Mouse (Mus musculus): ENCODE measurements around the gene Rnf212b. TPM values are rescaled to one million over a fixed set of nuclear protein-coding genes. Genes with fewer than 3 reads are reported as not detected.

Gene Rnf212b
- total RNA-seq, 1 experiment from 2014 or later: not detected

DNA sequence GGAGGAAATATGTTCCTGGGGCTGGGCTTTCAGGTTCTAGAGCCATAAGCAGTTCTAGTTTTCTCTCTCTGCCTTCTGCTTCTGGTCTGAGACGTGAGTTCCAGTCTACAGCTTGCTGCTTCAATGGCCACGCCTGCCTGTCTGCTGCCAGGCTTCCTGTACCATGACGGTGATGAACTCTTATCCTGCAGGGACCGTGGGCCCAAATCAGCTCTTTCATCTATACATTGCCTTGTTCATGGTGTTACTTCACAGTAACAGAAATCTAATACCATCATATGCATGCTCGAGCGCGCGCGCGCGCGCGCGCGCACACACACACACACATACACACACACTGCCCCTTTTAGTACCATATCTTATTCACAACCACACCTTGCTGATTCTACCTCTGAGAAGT, 17.2 kb upstream of the Rnf212b start:
- no peak for DNase-seq

DNA sequence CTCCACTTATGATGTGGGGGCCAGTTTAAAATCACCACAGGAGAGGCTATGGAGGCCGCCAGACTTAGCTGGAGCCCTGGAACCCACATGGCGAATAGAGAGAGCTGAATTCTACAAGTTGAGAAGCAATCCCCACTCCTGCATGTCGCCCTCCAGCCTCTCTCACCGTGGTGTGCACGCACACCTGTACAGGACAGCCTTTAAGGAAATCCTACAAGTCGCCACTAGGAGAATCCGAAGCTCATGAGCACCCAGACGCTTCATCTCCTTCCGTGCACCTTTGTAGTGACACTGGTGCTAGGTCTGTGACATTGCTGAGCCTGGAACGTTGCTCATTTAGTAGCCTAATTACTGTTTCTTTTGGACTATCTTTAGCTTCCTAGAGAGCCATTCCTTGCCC, 14.3 kb upstream of the Rnf212b start:
- DNase-seq: no peak

DNA sequence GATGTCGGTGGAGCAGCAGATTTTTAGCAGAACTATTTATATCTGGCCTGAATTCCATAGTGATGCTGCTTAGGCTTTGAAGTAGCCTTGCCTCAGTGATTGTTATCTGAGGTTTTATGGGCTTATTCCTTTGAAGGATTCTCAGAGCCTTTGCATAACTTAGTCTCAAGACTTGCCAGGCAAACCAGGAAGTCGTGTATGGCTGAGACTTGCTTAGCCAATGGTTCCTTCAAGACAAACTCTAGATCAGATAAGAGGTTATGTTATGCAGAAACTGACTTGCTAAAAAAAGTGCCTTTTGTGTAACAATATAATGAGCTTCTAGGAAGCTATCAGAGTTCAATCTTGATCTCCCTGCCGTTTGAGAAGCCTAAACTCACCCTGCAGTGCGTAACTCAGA, 11.5 kb upstream of the Rnf212b start:
- no peak for DNase-seq

DNA sequence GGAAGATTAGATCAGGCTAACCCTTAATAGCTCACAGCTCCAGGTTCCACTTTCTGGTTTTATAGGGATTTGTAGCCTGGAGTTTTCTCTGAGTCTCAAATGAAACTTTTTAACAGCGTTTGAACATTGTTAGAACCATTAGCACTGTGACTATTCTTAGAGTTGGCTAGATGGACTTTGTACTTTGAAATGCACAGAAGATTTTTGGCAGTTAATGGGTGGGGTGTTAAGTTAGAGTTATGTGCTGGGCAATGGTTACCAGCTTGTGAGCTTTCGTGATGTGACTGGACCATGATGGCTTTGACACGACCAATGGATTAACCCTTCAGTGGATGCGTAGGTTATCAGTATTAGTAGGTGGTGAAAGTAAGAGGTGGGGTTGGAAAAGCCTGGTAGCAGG, 7.8 kb upstream of the Rnf212b start:
- DNase-seq: no peak

DNA sequence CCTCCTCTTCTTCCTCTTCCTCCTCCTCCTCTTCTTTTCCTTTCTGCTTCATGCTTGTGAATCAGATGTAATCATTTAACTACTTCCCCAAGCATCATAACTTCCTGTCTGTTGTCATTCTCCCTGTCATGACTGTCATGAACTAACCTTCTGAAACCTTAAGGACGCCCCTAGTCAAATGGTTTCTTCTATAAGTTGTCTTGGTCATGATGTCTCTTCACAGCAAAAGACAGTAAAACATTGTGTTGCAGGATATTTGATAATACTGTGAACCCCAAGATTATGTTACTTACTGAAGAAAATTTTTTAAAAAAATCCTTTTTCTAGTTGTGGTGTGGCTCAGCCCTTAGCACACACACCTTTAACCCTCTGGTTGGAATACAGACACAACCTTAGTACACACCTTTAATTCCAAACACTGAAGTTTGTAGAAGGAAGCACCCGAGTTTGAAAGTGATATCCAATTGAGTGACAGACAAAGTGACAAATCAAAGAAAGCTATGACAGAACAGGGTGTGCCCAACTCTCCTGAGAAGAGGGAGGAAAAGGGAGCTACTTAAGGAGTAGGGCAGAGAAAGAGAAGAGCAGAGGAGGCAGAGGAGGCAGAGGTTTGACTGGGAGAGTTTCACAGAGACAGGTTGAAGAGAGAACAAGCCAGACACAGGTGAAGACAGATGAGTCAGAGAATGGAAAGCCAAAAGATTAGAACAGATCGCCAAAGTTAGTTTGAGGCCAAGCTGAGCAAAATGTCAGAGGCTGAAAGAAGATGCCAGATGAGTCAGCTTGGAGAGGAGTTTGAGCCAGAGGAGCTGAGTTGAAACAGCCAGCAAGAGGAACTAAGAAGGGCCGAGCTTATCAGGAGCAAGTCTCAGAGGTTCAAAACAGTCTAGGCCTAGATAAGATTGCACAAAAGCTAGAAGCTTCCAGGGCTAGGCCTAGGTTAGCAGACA, 4.9 kb upstream of the Rnf212b start:
- DNase-seq: peak; percentile 23

DNA sequence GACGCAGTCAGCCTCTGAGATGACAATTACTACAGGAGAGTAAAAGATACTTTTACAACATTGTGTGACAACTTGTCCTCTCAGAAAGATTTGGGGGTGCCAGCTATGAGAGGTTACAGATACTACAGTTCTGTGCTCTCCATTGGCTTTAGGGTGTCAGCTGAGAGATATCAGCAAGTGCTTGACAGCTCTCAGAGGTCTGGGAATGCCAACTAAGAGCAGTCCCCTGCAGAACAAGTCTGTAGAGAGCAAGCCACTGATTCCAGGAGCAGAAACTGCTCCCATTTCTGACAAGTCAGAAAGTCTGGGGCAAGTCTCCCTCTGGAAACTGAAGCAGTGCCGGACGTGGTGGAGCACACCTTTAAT, 4.3 kb upstream of the Rnf212b start:
- no peak for DNase-seq

DNA sequence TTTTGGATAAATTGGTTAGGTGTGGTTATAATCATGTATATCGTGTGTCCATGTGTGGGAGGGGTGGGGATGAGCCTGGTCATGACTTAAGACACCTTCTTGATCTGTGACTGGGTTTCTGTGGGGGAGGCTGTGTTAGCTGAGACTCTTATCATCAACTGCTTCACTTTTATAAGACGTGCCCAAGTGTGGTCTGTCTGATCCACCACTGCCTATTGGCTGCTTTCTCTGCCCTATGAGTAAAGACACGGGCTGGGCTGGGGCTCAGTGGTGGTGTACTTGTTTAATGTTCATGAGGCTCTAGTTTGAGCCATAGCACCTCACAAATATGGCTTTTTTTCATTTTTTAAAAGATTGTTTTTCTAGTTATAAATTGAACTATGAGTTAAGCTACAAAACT, 1.8 kb downstream of the Rnf212b start:
- no peak for DNase-seq

DNA sequence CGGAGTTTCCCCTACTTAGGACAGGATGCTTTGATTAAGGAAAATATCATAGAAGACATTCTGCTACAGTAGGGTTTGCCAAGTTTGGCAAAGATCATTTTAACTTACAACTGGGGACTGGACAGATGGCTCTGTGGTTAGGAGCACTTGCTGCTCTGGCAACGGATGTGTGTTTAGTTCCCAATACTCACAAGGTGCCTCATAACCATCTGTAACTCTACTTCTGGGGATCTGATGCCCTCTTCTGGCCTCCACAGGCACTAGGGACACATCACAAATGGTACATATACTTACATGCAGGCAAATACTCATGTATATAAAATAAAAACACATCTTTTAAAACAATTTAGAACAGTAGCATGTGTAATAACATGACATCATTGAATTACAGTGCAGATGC, 3.9 kb downstream of the Rnf212b start:
- DNase-seq: peak; percentile 56

DNA sequence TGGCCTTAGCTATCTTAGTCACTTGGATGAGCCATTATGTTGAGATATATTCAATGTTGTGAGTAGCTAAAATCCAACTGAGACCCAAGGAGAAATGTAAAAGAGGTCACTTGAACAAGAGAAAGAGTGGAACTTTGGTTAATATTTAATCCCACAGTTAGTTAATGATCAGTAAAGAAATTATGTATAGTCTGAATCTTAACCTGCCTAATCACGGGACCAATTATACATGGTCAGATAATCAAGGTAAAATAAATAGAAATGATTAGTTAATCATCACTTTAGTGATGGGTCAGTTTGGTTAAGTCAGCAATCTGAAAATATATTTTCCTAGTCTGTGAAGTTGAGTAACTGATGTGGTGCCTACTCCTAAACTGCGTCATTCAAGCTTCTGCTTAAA, 8.4 kb downstream of the Rnf212b start:
- no peak for DNase-seq

DNA sequence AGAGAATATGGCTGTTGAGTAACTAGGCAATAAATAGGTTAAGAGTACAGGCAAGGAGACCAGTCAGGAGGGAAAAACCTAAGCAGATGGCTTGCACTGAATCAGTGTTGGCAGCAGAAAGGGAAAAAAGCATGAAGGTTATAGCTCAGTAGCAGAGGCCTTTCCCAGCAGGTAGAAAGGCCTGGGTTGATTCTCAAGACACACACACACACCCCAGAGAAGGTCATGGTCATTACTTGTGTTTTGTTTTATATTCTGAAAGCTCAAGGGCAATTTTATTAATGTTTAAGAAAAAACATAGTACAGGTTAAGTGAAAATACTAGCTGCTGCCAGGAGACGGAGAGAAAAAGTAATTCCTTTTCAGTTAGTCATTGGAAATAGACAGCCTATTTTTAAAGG, 9.8 kb downstream of the Rnf212b start:
- DNase-seq: no peak

DNA sequence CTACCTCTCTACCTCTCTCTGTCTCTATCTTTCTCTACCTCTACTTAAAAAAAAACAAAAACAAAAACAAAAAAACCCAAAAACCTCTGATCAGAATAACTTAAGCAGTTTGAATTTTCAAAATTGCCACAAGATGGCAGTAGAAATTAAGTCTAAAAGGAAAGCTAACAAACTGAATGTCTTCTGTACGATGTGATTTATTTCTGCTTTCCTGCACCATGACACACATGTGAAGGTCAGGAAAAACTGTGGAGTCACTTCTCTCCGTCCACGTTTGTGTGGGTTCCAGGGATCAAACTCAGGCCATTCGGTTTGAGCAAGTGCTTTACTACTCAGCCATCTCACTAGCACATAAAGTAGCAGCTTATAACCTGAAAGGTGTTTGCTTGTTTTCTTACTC, 29.5 kb downstream of the Rnf212b start:
- DNase-seq: peak; percentile 60

DNA sequence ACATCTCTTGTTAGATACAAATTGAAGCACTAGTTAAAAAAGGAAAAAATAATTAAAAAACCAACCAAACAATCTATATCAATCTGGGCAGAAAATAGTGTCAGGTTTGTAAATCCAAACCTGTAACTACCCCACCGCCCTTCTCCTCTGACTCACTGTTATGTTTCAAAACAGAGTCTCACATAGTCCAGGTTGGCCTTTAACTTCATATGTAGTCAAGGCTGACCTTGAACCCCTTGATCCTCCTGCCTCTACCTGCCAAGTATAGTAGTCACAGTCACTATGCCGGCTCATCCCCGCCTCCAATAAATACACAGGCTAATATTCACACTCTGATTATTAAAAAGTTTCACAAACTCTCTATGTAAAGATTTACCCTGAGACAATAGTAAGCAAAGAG, 41.8 kb downstream of the Rnf212b start:
- DNase-seq: no peak

DNA sequence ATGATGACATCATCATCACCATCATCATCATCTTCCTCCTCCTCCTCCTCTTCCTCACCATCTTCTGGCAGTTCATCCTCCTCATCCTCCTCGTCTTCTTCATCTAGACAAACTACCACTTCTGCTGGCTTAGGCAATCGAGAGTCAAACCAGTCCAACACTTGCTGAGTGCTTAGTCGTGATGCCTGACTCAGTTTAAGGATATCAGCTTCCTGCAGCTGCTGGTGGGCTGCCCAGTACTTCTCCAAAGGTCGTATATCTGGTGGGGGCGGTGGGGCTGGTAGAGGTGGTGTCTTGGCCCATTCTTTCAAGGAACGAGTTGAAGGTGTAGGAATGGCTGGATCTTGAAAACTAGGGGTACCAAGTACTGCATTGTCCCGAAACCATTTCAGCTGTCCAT, 42.8 kb downstream of the Rnf212b start:
- DNase-seq: no peak

DNA sequence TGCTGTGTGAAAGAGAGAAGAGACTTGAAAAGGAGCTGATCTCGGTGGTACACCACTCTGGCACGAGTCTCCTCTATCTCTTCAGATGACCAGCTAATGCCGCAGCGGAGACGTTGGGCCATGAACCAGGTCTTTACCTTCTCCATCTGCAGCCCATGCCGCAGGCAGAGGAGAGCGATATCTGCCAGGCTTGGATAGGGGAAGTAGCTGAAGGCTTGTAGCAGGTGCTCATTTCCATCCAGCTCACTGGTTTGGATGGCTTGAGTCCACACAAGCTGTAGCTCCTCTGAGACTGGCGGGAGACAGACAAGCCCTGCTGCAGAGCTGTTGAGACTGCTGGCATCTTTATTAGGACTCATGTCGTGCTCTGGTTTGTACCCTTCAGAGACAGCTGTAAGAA, 44.0 kb downstream of the Rnf212b start:
- no peak for DNase-seq

DNA sequence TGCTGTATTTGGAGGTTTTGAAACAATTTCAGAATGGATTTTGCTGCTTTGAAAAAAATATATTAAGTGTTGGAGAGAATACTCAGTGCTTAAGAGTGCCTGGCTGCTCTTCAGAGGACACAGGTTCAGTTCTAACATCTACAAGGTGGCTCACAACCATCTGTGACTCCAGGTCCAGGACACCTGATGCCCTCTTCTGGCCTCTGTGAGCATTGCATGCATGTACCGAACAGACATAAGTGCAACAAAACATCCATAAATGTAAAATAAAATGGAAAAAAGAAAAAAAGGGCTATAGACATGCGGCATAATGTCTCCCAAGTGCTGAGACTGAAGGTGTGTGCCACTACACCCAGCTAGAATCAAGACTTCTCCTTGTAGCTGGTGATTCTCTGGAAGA, 46.6 kb downstream of the Rnf212b start:
- peak; percentile 75 for DNase-seq

DNA sequence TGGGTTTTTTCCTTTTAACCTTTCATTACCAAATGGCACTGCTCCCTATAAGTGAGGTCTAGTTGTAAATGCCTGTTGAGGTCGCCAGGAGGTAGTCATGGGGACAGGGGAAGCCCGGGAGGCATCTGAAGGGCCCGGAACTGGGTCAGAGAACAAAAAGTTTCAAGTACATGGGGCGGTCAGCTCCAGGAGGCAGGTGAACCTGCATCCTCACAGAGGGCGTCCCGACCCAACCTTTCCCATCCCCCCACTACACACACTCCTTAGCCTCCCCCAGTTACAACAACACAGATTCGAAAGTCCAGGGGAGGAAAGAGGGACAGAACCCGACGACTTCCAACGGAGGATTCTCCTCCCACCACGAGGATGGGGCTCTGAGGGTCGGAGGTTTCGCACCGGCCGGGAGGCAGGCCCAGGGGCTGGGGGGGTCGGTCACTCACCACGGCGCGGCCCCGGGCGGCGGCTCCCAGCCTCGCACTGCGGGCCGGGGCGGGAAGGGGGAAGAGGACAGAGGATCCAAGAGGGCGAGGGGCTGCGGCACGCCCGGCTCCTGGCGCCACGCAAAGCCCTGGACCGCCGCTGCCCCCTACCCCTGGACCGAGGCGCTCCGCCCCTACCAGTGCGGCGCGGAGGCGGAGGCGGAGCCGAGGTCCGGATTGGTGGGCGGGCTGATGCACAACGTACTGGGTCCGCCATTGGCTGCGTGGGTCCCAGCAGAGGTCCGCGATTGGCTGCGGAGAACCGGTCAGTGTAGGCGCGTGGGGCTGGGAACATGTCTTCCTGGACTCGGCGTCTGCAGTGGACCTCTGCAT, 49.8 kb downstream of the Rnf212b start:
- DNase-seq: peak; percentile 96

DNA sequence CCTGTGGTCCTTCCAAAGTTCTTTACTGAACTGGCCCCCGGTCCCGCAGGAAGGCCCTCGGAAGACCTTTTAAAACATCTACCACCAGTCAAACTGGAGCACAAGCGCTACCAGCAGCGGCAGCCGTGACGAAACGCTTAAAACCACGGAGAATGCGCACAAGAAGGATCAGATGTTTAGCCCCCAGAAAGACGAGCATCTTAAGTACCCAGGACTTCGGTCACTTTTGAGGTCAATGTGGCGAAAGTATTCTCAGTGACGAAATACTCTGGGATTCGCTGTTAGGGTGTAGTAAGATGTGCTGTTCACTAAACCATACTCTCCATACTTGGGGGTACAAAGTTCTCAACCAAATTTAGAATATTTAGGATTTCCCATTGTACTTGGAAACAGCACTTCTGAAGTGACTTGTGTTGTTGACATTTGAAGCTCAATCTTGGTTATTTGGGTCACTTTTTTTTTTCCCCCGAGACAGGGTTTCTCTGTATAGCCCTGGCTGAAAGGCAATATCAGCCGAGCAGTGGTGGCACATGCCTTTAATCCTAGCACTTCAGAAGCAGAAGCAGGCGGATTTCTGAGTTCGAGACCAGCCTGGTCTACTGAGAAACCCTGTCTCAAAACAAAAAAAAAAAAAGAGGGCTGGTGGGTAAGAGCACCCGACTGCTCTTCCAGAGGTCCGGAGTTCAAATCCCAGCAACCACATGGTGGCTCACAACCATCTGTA, 50.5 kb downstream of the Rnf212b start:
- no peak for DNase-seq

DNA sequence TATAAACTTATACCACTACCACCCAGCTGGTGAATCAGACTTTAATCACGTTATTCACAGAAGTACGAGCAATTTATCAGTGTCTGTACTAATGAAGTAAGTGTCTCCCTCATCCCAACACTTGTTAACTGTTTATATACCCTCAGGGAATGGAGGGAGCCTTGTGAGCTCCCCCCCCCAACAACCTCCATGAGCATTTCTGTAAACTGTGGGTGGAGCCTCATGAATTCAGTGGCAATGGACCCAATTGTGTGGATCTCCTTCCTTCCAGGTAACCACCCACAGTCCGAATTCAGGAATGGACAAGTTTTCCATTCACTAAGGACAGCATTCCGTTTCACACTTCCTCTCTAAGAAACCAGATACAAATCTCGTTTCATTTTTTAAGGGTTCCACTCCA, 51.7 kb downstream of the Rnf212b start:
- DNase-seq: no peak

DNA sequence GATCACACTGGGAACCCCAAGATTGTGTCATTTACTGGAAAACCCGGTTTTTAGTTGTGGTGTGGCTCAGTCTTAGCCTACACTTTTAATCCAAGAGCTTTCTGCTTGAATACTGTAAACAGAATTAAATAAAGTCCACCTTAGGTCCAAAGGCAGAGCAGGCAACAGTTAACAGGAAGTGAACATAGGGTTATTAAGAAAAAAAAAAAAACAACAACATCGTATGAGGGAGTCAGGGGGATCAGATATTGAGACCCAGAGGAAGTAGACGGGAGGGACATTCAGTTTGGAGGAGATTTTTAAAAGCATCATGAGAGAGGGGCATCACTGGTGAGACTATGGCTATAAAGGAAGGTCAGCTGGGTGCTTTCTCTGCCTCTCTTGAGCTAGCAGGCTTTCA, 52.3 kb downstream of the Rnf212b start:
- no peak for DNase-seq

DNA sequence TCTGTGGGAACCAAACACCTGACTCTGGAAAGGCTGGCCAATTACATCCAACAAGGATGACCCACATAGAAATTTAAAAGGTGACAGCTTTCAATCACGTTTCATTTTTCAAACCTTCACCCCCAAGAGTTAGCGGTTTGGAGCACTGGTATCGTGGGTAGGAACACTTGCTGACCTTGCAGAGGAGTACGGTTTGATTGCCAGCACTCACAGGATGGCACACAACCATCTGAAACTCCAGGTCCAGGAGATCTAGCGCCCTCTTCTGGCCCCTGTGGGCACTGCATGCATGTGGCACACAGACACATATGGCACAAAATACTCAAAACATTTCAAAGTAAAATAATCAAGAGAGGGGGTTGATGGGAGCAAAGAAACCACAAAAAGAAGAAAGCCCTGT, 53.0 kb downstream of the Rnf212b start:
- peak; percentile 52 for DNase-seq

DNA sequence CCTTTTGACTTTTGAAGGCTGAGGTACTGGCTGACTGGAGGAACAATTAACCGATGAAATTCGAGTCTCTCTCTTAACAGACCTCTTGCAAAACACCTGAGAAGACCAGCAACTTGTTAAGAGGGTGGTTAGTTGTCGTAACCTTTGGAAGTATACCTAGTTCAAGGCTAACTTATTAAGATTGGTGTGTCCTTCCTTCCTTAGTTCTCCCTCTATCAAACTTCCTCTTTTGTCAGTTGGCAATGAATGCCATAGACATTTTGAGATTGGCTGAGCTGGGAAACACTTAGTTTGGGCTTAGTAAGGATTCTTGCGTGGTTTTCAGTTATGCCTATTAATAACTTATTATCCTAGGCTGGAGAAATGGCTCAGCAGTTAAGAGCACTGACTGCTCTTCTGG, 54.1 kb downstream of the Rnf212b start:
- DNase-seq: no peak

DNA sequence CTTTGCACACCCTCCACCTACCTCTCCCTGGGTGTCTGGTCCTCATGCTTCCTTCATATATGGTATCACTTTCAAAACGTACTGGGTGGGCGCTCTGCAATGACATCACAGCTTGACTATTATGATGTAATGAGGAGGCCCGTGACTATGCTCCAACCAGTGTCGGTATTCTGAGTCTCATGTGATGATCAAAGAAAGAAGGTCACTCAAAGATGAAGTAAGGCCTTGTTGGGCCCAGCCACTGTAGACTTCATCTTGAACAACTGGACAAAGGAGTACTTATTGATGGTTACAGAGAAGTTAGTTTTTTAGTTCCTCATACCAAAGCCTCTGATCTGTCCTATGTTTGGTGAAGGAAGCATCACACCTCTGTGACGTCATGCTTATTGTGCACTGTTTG, 56.9 kb downstream of the Rnf212b start, which contains the start of gene Homez:
Gene Homez, minus strand, starts transcription at position 101 of the 400 bp plus-strand sequence.
- DNase-seq: no peak

DNA sequence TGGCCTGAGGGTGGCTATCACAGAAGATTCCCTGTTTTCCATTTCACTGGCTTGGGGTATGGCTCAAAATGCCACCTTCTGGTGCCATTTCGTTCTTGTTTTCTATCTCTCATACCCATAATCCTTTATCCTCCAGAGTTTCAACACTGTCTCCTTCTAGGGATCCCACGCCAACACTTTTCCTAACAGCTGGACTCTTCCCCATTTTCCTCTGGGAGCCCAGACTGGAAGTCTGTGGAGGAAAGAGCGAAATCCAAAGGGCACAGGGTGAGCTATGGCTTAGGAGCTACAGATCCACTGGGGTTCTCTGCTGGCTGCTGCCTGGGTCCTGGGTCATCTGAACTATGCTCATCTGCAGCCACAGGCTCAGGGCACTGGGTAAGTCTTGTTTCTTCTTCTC, 60.2 kb downstream of the Rnf212b start:
- no peak for DNase-seq

All from adrenal gland, postnatal 14 days (tissue).